Mouse (Mus musculus) small intestine, adult 2 months (tissue): ENCODE results near the gene Zdhhc17. TPM values are rescaled to one million over a fixed set of nuclear protein-coding genes. Genes with fewer than 3 reads are reported as not detected.

ENCODE experiments used
- H3K27ac ChIP-seq: fragments of 200-500 bp; 2 replicates; pipeline ENCODE4 v1.5.1; 2012; ENCODE audit warnings: low read depth, low read length, control low read depth, inconsistent platforms; ENCODE audit not compliant: insufficient read depth
- H3K27me3 ChIP-seq: fragments of 200-500 bp; 2 replicates; pipeline ENCODE4 v1.6.1; 2012; ENCODE audit warnings: mild to moderate bottlenecking, moderate library complexity, low read length, inconsistent platforms; ENCODE audit not compliant: control insufficient read depth, insufficient read depth
- H3K36me3 ChIP-seq: fragments of 200-500 bp; 2 replicates; pipeline ENCODE4 v1.6.1; 2012; ENCODE audit warnings: mild to moderate bottlenecking, low read length, control low read depth, inconsistent platforms; ENCODE audit not compliant: control insufficient read depth, insufficient read depth
- H3K4me1 ChIP-seq: fragments of 200-500 bp; 2 replicates; pipeline ENCODE4 v1.6.1; 2012; ENCODE audit warnings: low read length, inconsistent platforms, mixed read lengths; ENCODE audit not compliant: control insufficient read depth, insufficient read depth, insufficient read length
- H3K4me3 ChIP-seq: fragments of 200-500 bp; 2 replicates; pipeline ENCODE4 v1.5.1; 2012; ENCODE audit warnings: low read depth, mild to moderate bottlenecking, control low read depth, inconsistent platforms, low read length, moderate library complexity
- CTCF ChIP-seq: fragments of 200-500 bp; IDR thresholded peaks from 2 replicates; pipeline ENCODE4 v1.5.1; 2012; ENCODE audit warnings: low read depth, mild to moderate bottlenecking, control low read depth, inconsistent platforms, low read length, moderate library complexity, mixed read lengths; ENCODE audit not compliant: insufficient replicate concordance, insufficient read length; ENCODE audit errors: extremely low read depth
- POLR2A ChIP-seq: fragments of 200-500 bp; IDR thresholded peaks from 2 replicates; pipeline ENCODE4 v1.6.1; 2012; ENCODE audit warnings: low read depth, mild to moderate bottlenecking, control low read depth, inconsistent platforms, low read length, moderate library complexity
- WGBS: fragments of 180-500 bp; shearing (Covaris S2); methylation state at CpG from one replicate; pipeline ENCODE4 v1.1.7; 2018; 5-methylcytosine and 5-hydroxymethylcytosine counted together
- polyA plus RNA-seq: library from polyadenylated mRNA; depleted of rRNA; stranded (reverse); fragments of >200 nt; gene quantifications from 2 replicates; pipeline ENCODE4 v1.2.3, GENCODE M21; 2012

The Zdhhc17 gene
- polyA plus RNA-seq, 1 experiment: 4.7 TPM

GRCm38 (mm10) chr10:110945966-110946365 is 64.0 kb downstream of the Zdhhc17 start:
- 86% methylated on average over 12 of the region's 12 CpGs for WGBS
- TF ChIP-seq POLR2A (no peak), CTCF (no peak)
- H3K27ac ChIP-seq: no peak overlapping the region
- no peak overlapping the region for H3K4me3 ChIP-seq
- H3K4me1 ChIP-seq: no peaks in the 10 kb centered on the region
- H3K36me3 ChIP-seq: peaks cover 38% of the 10 kb centered on the region
- no peaks in the 10 kb centered on the region for H3K27me3 ChIP-seq

DNA sequence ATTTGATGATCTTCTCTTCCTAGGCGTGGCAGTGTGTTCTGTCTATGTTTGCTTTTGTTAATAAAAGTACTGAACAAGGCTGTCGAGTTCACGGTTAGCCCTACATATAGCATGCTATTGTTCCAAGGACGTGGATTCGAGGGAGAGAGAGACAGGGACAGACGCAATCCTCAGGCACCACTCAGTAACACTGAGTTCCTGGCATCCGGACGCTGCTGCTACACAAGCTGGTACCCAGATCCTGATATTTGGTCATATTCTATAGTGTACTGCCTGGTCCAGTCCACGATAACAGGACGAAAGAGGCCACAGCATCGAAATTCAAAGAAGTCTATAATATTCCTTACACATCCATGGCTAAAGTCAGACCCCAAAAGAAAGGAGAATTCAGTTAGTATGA is 65.8 kb downstream of the Zdhhc17 start:
- 83% methylated on average over 11 of the region's 11 CpGs for WGBS
- no peak for TF ChIP-seq POLR2A
- TF ChIP-seq CTCF: no peak
- H3K36me3 ChIP-seq: peaks cover 41% of the 10 kb centered on the region
- no peak overlapping the region for H3K27ac ChIP-seq
- no peak overlapping the region for H3K4me3 ChIP-seq
- H3K27me3 ChIP-seq: no peaks in the 10 kb centered on the region
- H3K4me1 ChIP-seq: no peaks in the 10 kb centered on the region

- H3K27ac ChIP-seq: no peak overlapping the region
- H3K36me3 ChIP-seq: peaks cover 48% of the 10 kb centered on the region
- H3K4me1 ChIP-seq: no peaks in the 10 kb centered on the region
- TF ChIP-seq CTCF (no peak), POLR2A (no peak)
- 80% methylated on average over 9 of the region's 9 CpGs for WGBS
- H3K27me3 ChIP-seq: no peaks in the 10 kb centered on the region
- no peak overlapping the region for H3K4me3 ChIP-seq
These were observed 67.1 kb downstream of the Zdhhc17 start for GRCm38 (mm10) chr10:110942806-110943205.

DNA sequence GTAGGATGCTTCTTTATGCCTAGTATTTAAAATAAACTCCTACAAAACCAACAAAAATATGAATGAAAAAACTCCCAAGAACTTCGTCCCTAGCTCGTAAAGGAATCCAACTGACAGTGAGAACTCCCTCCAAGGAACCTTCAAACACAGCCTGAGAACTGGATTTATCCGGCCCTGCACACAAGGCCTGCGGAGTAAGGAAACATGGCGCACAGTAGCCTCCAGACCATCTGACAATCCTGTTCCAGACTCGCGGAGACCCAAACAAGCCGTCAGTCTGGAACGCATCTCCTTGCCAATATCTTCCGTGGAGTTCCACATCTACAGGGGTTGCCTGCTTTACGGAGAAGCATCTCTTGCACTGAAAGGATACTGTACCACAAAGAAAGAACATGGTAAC is 68.0 kb downstream of the Zdhhc17 start:
- peaks cover 45% of the 10 kb centered on the region for H3K36me3 ChIP-seq
- no peaks in the 10 kb centered on the region for H3K4me1 ChIP-seq
- H3K27me3 ChIP-seq: no peaks in the 10 kb centered on the region
- no peak overlapping the region for H3K4me3 ChIP-seq
- TF ChIP-seq POLR2A: no peak
- TF ChIP-seq CTCF: no peak
- no peak overlapping the region for H3K27ac ChIP-seq
- 88% methylated on average over 11 of the region's 11 CpGs for WGBS

DNA sequence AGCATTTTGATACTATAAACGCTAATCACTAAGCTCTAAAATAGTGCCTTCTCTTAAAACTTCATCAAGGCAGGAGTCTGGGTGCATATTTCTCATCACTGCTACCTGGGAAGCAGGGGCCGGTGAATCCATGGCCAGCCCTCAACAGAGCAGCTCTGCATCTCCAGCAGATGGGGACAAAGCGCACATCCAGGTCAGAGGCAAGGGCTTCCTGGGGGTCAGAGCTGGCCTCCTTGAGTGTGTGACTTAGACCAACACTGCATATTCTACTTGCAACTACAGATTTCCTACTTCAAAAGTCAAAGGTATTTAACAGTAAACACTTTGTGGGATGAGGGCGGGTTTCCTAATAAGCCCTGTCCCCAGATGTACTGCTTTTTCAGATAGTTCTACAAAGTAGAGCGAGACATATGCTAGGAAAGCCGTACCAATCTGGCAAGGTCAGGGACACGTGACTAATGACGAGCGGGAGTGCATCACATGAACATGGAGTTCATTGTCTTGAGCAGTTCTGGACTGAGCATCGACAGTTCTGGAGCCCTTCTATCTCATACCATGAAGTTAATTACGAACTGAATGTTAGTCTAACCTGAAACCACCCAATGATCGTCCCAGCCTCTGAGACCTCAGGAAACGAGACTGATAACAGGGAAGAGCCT is 69.1 kb downstream of the Zdhhc17 start:
- Histone ChIP-seq H3K27me3 (no peaks in the 10 kb centered on the region), H3K4me3 (no peak overlapping the region), H3K4me1 (no peaks in the 10 kb centered on the region), H3K36me3 (peaks cover 41% of the 10 kb centered on the region), H3K27ac (no peak overlapping the region)
- WGBS: 88% methylated on average over 13 of the region's 13 CpGs
- TF ChIP-seq CTCF (no peak), POLR2A (no peak)

- H3K27me3 ChIP-seq: no peaks in the 10 kb centered on the region
- 64% methylated on average over 4 of the region's 4 CpGs for WGBS
- no peak overlapping the region for H3K27ac ChIP-seq
- TF ChIP-seq CTCF: no peak
- TF ChIP-seq POLR2A: no peak
- H3K4me3 ChIP-seq: no peak overlapping the region
- peaks cover 39% of the 10 kb centered on the region for H3K36me3 ChIP-seq
- peaks cover 4% of the 10 kb centered on the region; the same call in 1 of the 2 replicates for H3K4me1 ChIP-seq
These were observed 70.2 kb downstream of the Zdhhc17 start for GRCm38 (mm10) chr10:110939717-110940116.

DNA sequence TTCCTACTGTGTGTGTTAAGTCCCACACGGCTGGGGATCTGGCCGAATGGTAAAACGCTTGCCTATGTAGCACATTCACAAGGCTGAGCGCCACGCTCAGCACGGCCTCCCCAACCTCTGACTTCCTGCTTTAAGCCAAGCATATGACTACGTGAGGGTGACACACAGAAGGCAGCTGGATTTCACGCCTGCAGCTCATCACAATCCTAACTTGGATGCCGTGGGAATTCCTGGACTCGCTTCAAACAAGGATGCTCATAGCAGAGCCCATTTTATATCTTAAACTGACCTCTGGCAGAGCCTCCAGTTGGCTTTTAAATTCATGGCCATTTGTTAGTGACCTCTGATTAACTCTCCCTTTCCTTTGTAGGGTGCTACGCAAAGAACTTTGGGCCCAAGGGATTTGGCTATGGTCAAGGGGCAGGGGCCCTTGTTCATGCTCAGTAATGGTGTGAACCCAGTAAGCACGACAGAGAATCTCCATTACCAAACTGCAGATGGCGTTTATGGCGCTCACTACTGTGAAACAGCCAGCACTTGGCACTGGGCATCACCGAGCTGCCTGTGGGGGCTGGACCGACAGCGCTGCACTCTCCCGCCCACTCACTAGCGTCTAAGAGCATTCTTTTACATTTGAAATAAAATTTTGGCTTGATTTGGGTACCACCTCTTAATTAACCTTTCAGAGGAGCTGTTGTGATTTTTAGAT is 70.9 kb downstream of the Zdhhc17 start:
- TF ChIP-seq CTCF: no peak
- TF ChIP-seq POLR2A: no peak
- peaks cover 36% of the 10 kb centered on the region for H3K36me3 ChIP-seq
- H3K27ac ChIP-seq: no peak overlapping the region
- peaks cover 4% of the 10 kb centered on the region; the same call in 1 of the 2 replicates for H3K4me1 ChIP-seq
- H3K27me3 ChIP-seq: no peaks in the 10 kb centered on the region
- WGBS: 87% methylated on average over 19 of the region's 19 CpGs
- H3K4me3 ChIP-seq: no peak overlapping the region

GRCm38 (mm10) chr10:110938361-110938760 is 71.6 kb downstream of the Zdhhc17 start:
- Histone ChIP-seq H3K4me3 (no peak overlapping the region), H3K27me3 (no peaks in the 10 kb centered on the region), H3K4me1 (peaks cover 4% of the 10 kb centered on the region; the same call in 1 of the 2 replicates), H3K36me3 (peaks cover 36% of the 10 kb centered on the region), H3K27ac (no peak overlapping the region)
- 90% methylated on average over 7 of the region's 7 CpGs for WGBS
- TF ChIP-seq CTCF (no peak), POLR2A (no peak)
